Mouse (Mus musculus) erythroblast, embryonic 14.5 days (primary cell): ENCODE results near the gene H3f3b. TPM values are rescaled to one million over a fixed set of nuclear protein-coding genes. Genes with fewer than 3 reads are reported as not detected.

Source experiments
- H3K27me3 ChIP-seq: 2 replicates; pipeline ENCODE4 v1.6.1; 2012; ENCODE audit warnings: inconsistent platforms; ENCODE audit not compliant: control insufficient read depth
- H3K36me3 ChIP-seq: 2 replicates; pipeline ENCODE4 v1.6.1; 2012; ENCODE audit warnings: mild to moderate bottlenecking, inconsistent platforms; ENCODE audit not compliant: control insufficient read depth
- H3K4me1 ChIP-seq: 2 replicates; pipeline ENCODE4 v1.6.1; 2012; ENCODE audit warnings: inconsistent platforms; ENCODE audit not compliant: control insufficient read depth
- H3K4me3 ChIP-seq: replicated peaks from 2 replicates; pipeline ENCODE3; 2012; ENCODE audit warnings: moderate library complexity, mild to moderate bottlenecking, inconsistent platforms
- H3K9me3 ChIP-seq: 2 replicates; pipeline ENCODE4 v1.6.1; 2012; ENCODE audit warnings: low read length, inconsistent platforms, mixed read lengths; ENCODE audit not compliant: control insufficient read depth
- GATA1 ChIP-seq: IDR thresholded peaks from 2 replicates; pipeline ENCODE4 v1.6.1; 2012; ENCODE audit warnings: low read length, inconsistent platforms, mixed read lengths
- TAL1 ChIP-seq: IDR thresholded peaks from 3 replicates; pipeline ENCODE4 v1.6.1; 2012; ENCODE audit warnings: low read length, inconsistent platforms, mixed read lengths
- polyA plus RNA-seq: library from polyadenylated mRNA; stranded (reverse); fragments of >175 nt; gene quantifications from 2 replicates; pipeline ENCODE4 v1.2.3, GENCODE M21; 2012

The H3f3b gene
- polyA plus RNA-seq, 1 experiment = 117 TPM

DNA sequence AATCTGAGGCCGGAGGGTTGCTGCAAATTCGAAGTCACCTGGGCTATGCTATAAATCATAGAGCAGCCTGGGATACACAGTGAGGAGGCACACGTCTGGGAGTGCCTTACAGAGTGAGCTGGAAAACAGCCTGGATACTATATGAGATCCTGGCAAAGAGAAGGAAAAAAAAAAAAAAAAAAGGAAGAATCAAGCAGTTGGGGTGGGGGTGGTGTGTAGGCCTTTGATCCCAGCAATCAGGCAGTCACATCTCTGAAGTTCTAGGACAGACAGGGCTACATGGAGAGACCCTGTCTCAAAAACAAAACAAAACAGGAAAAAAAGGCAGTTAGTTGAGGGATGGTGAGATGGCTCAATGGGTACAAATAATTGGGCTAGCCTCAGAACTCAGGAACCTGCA is 8.9 kb upstream of the H3f3b start:
- no peak overlapping the region for H3K4me3 ChIP-seq
- no peaks in the 10 kb centered on the region; the same call in 1 of the 2 replicates for H3K9me3 ChIP-seq
- H3K4me1 ChIP-seq = peaks cover 21% of the 10 kb centered on the region
- peaks cover 73% of the 10 kb centered on the region for H3K36me3 ChIP-seq
- no peaks in the 10 kb centered on the region for H3K27me3 ChIP-seq
- TF ChIP-seq TAL1 = no peak
- no peak for TF ChIP-seq GATA1

DNA sequence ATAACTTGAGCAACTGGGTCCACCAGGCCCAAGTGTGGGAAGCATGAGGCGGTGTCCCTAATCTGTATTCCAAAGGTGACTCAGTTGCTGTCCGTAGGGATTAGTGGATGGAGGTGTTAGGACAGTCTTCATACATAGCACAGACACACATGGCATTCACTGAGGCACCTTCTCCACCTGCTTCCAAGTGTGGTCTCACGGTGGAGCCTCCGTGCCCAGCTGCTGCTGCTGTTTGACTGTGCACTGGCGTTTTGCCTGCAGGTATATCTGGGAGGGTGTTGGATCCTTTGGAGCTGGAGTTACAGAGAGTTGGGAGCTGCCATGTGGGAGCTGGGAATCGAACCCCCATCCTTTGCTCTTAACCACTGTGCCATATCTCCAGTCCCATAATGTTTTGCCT is 6.8 kb upstream of the H3f3b start:
- Histone ChIP-seq H3K9me3 (no peaks in the 10 kb centered on the region), H3K4me3 (no peak overlapping the region), H3K36me3 (peaks cover 66% of the 10 kb centered on the region), H3K27me3 (no peaks in the 10 kb centered on the region), H3K4me1 (peaks cover 35% of the 10 kb centered on the region)
- TF ChIP-seq TAL1 (no peak), GATA1 (no peak)

DNA sequence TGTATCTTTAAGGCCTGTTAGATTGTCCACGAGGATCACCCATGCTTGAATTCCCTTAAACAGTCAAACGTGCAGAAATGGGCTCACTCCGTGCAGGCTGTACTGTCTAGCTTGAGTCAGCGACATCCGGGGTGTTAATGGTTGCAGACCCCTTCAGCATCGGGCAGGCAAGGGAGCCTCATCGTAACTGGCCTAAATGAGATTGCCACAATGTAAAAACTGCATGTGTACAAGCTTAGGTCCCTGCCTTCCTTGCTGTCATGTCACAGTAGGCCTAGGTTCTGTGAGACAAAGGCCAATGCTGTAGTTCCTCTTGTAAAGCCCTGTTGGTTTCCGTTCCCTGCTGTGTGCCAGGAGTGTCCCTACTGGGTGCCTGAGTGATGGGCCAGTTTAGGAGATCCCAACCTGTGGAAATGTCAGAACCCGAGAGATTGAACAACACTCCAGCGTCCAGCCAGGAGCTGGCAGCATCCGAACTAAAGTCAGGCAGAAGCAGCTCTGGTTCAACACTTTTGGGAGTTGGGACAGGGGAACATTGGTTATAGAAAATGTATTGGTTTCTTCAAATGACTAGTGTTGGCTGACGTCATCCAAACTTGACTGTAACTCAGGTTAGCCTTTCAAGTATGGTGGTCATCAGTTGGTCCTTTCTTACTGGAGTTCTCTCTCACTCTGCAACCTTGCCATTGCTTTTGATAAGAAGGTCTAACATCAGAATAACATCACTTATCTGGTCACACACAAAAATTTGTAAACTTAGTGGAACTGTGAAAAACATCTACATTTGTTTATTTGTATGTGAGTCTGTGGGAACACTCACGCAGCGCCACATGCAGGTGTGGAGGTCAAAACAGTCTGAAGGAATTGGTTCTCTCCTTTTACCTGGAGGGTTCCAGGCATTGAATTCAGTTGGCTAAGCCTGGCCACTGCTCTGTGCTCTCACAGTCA is 3.4 kb upstream of the H3f3b start:
- TF ChIP-seq TAL1 (no peak), GATA1 (no peak)
- H3K36me3 ChIP-seq = peaks cover 37% of the 10 kb centered on the region
- no peaks in the 10 kb centered on the region for H3K9me3 ChIP-seq
- H3K4me1 ChIP-seq = peaks cover 51% of the 10 kb centered on the region
- peak overlapping the region; percentile 97 for H3K4me3 ChIP-seq
- no peaks in the 10 kb centered on the region for H3K27me3 ChIP-seq

DNA sequence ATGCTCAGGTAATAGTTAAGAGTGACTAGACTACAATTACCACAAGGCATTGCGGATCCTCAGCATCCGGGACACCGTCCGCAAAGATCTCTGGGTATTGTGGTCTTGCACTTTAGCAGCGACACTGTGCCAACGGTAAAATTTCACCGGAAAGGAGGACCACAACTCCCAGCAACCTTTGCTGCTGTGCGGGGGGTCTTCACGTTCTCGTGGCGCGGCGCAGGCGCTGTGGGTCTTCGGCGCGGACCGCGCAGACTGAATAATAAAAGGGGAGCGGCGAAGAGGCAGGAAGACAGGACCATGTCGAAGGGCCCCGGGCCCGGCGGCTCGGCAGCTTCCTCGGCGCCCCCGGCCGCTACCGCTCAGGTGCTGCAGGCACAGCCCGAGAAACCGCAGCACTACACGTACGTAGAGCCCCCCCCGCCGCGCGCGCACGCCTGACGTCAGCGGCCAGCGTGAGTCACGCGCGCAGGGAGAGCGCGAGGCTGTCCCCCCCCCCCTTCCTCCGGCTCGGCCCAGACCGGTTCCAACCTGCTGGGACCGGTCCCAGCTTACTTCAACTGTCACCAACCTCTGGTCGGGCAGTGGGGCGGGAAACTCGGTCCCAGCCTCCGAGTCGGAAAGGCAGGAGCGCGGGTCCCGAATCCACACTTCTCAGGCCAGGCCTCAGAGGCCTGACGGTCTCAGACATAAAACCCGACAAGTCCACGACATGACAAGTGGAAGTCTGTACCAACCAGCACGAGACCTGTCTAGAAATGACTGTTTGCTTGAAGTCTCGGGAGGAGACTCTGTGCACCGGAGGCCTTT is 2.5 kb upstream of the H3f3b start, which contains the start of gene Unk:
TSS of gene Unk (plus strand) at position 235 of the 810 bp plus-strand sequence.
- no peak for TF ChIP-seq GATA1
- H3K36me3 ChIP-seq = peaks cover 36% of the 10 kb centered on the region
- H3K27me3 ChIP-seq = no peaks in the 10 kb centered on the region
- H3K9me3 ChIP-seq = no peaks in the 10 kb centered on the region
- peaks cover 52% of the 10 kb centered on the region for H3K4me1 ChIP-seq
- H3K4me3 ChIP-seq = peak within 1 kb of the TSS; percentile 97

GRCm38 (mm10) chr11:116029086-116029865 is 1.5 kb upstream of the H3f3b start:
- Histone ChIP-seq H3K4me1 (peaks cover 53% of the 10 kb centered on the region), H3K4me3 (peak overlapping the region; percentile 97), H3K9me3 (no peaks in the 10 kb centered on the region), H3K36me3 (peaks cover 28% of the 10 kb centered on the region), H3K27me3 (no peaks in the 10 kb centered on the region)
- TF ChIP-seq GATA1 (no peak), TAL1 (no peak)

- H3K27me3 ChIP-seq = no peaks in the 10 kb centered on the region
- peaks cover 50% of the 10 kb centered on the region for H3K4me1 ChIP-seq
- H3K36me3 ChIP-seq = peaks cover 29% of the 10 kb centered on the region
- TF ChIP-seq TAL1 (no peak), GATA1 (no peak)
- H3K9me3 ChIP-seq = no peaks in the 10 kb centered on the region
- no peak overlapping the region for H3K4me3 ChIP-seq
Observed at GRCm38 (mm10) chr11:116028177-116028865, 559 bp upstream of the H3f3b start.

GRCm38 (mm10) chr11:116025056-116025845 is 2.5 kb downstream of the H3f3b start:
- Histone ChIP-seq H3K36me3 (peaks cover 33% of the 10 kb centered on the region), H3K27me3 (no peaks in the 10 kb centered on the region), H3K9me3 (no peaks in the 10 kb centered on the region), H3K4me3 (peak overlapping the region; percentile 6), H3K4me1 (peaks cover 37% of the 10 kb centered on the region)
- TF ChIP-seq TAL1 = no peak
- TF ChIP-seq GATA1 = no peak

GRCm38 (mm10) chr11:116024356-116024808 is 3.4 kb downstream of the H3f3b start:
- H3K4me3 ChIP-seq = peak overlapping the region; percentile 97
- H3K36me3 ChIP-seq = peaks cover 37% of the 10 kb centered on the region
- H3K27me3 ChIP-seq = no peaks in the 10 kb centered on the region
- TF ChIP-seq TAL1 (no peak), GATA1 (no peak)
- peaks cover 32% of the 10 kb centered on the region for H3K4me1 ChIP-seq
- no peaks in the 10 kb centered on the region for H3K9me3 ChIP-seq
